Mouse (Mus musculus): ENCODE data around the gene Pitpnm1. TPM values are rescaled to one million over a fixed set of nuclear protein-coding genes. Genes with fewer than 3 reads are reported as not detected.
"Not testable (repeated sequence)": the region's sequence is repeated elsewhere in the genome, so short reads cannot be mapped to it uniquely, and the experiment has no call there.

The Pitpnm1 gene
- polyA plus RNA-seq, 1 experiment from 2014 or later: 12.9 TPM

DNA sequence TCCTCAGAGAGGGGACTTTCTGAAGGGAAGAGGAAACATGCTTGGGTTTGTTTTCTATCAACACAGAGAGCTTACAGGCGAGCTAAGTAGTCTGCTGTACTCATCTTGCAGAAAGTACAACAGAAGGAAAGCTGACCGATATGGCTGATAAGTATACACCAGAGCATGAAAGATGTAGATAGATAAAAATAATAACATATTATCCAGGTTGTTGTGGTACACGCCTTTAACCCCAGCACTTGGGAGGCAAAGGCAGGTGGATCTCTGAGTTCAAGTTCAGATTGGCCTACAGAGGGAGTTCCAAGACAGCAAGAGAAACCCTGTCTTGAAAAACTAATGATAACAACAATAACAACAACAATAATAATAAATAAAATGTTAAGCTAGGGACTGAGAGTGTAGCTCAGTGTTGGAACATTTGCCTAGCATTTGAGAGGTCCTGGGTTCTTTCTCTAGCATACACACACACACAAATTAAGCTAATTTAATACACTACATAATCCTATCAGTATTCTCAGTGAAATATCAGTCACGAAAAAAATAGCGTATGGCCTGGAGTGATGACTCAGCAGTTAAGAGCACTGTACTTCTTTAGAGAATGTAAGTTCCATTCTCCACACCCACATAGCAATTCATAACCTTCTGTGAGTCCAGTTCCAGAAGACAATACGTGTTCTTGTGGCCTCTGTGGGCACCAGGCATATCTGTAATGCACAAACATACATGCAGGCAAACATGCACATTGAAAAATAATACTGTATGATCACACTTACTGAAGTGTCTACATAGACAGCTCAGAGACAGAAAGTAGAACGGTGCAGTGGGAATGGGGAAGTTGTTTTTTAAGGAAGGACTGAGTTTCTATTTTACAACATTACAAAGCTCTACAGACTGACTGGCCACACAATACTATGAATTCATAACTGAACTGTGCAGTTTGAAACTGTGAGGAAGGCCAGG lies 22.9 kb downstream of the Pitpnm1 start:
- Histone ChIP-seq H3K27me3 (replicated peaks) (no peaks in the 10 kb centered on the region), H3K4me2 (no peak overlapping the region), H3K36me3 (peaks cover 7% of the 10 kb centered on the region; the same call in 1 of the 2 replicates), H3K4me3 (replicated peaks) (no peak overlapping the region), H3K27ac (no peak overlapping the region), H3K9ac (no peak overlapping the region), H3K4me1 (peaks cover 28% of the 10 kb centered on the region), H3K9me3 (no peaks in the 10 kb centered on the region)
- no peak for ATAC-seq (ENCODE audit: insufficient read depth, low FRiP score, low read depth)
- WGBS: 79% methylated on average over 7 of the region's 7 CpGs

- no peak overlapping the region for H3K4me2 ChIP-seq
- no peak overlapping the region for H3K4me3 ChIP-seq (replicated peaks)
- no peak overlapping the region for H3K9ac ChIP-seq
- no peak overlapping the region for H3K27ac ChIP-seq
- no peaks in the 10 kb centered on the region for H3K9me3 ChIP-seq
- H3K4me1 ChIP-seq: peaks cover 28% of the 10 kb centered on the region
- H3K27me3 ChIP-seq (replicated peaks): no peaks in the 10 kb centered on the region
- no peak for ATAC-seq (ENCODE audit: insufficient read depth, low FRiP score, low read depth)
- 74% methylated on average over 4 of the region's 4 CpGs for WGBS
- H3K36me3 ChIP-seq: peaks cover 7% of the 10 kb centered on the region; the same call in 1 of the 2 replicates
These were observed 24.6 kb downstream of the Pitpnm1 start for GRCm38 (mm10) chr19:4124432-4124831.

- Histone ChIP-seq H3K4me2 (peak overlapping the region; percentile 44), H3K4me1 (peaks cover 25% of the 10 kb centered on the region), H3K4me3 (replicated peaks) (peak overlapping the region; percentile 86), H3K27ac (peak overlapping the region; percentile 40; the same call in 1 of the 2 replicates)
- H3K27me3 ChIP-seq (replicated peaks); H3K9ac ChIP-seq; H3K9me3 ChIP-seq; H3K36me3 ChIP-seq: not testable (repeated sequence)
- WGBS: 22% methylated on average over 3 of the region's 4 CpGs
- peak; percentile 2 for ATAC-seq (ENCODE audit: insufficient read depth, low FRiP score, low read depth)
These were observed 25.5 kb downstream of the Pitpnm1 start for GRCm38 (mm10) chr19:4125268-4125667.

- H3K27me3 ChIP-seq (replicated peaks): no peaks in the 10 kb centered on the region
- peak within 1 kb of the TSS; percentile 84 for H3K9ac ChIP-seq
- H3K27ac ChIP-seq: peak within 1 kb of the TSS; percentile 69; the same call in 1 of the 2 replicates
- peaks cover 18% of the 10 kb centered on the region for H3K4me1 ChIP-seq
- H3K4me3 ChIP-seq (replicated peaks): peak within 1 kb of the TSS; percentile 86
- no peaks in the 10 kb centered on the region for H3K9me3 ChIP-seq
- H3K4me2 ChIP-seq: peak within 1 kb of the TSS; percentile 75
- H3K36me3 ChIP-seq: peaks cover 7% of the 10 kb centered on the region; the same call in 1 of the 2 replicates
- ATAC-seq (ENCODE audit: insufficient read depth, low FRiP score, low read depth): peak; percentile 94
- WGBS: under 1% methylated on average over 64 of the region's 64 CpGs
These were observed 26.2 kb downstream of the Pitpnm1 start, which contains the start of gene Aip for GRCm38 (mm10) chr19:4125741-4126696. TSS of gene Aip (minus strand) at chr19:4125858.

- Histone ChIP-seq H3K27me3 (replicated peaks) (no peaks in the 10 kb centered on the region), H3K4me3 (replicated peaks) (peak overlapping the region; percentile 86), H3K9me3 (no peaks in the 10 kb centered on the region), H3K9ac (peak overlapping the region; percentile 84; the same call in 1 of the 2 replicates), H3K4me2 (peak overlapping the region; percentile 75), H3K27ac (peak overlapping the region; percentile 41; the same call in 1 of the 2 replicates), H3K4me1 (peaks cover 17% of the 10 kb centered on the region), H3K36me3 (peaks cover 14% of the 10 kb centered on the region)
- no peak for ATAC-seq (ENCODE audit: insufficient read depth, low FRiP score, low read depth)
- WGBS: 51% methylated on average over 7 of the region's 7 CpGs
These were observed 27.1 kb downstream of the Pitpnm1 start for GRCm38 (mm10) chr19:4126759-4127495.

GRCm38 (mm10) chr19:4129462-4129861 lies 29.7 kb downstream of the Pitpnm1 start:
- no peaks in the 10 kb centered on the region for H3K27me3 ChIP-seq (replicated peaks)
- H3K9ac ChIP-seq: no peak overlapping the region
- H3K4me2 ChIP-seq: no peak overlapping the region
- H3K4me1 ChIP-seq: peaks cover 16% of the 10 kb centered on the region
- no peaks in the 10 kb centered on the region for H3K9me3 ChIP-seq
- no peak overlapping the region for H3K4me3 ChIP-seq (replicated peaks)
- 91% methylated on average over 7 of the region's 7 CpGs for WGBS
- H3K36me3 ChIP-seq: peaks cover 15% of the 10 kb centered on the region
- H3K27ac ChIP-seq: no peak overlapping the region
- ATAC-seq (ENCODE audit: insufficient read depth, low FRiP score, low read depth): no peak

- 82% methylated on average over 4 of the region's 4 CpGs for WGBS
- peaks cover 14% of the 10 kb centered on the region for H3K4me1 ChIP-seq
- no peak overlapping the region for H3K4me2 ChIP-seq
- H3K4me3 ChIP-seq (replicated peaks): no peak overlapping the region
- H3K9ac ChIP-seq: no peak overlapping the region
- ATAC-seq (ENCODE audit: insufficient read depth, low FRiP score, low read depth): no peak
- H3K27me3 ChIP-seq (replicated peaks): no peaks in the 10 kb centered on the region
- H3K27ac ChIP-seq: no peak overlapping the region
- no peaks in the 10 kb centered on the region for H3K9me3 ChIP-seq
- peaks cover 15% of the 10 kb centered on the region for H3K36me3 ChIP-seq
These were observed 30.3 kb downstream of the Pitpnm1 start for GRCm38 (mm10) chr19:4130106-4130505.

GRCm38 (mm10) chr19:4131075-4131474 lies 31.3 kb downstream of the Pitpnm1 start:
- H3K4me3 ChIP-seq (replicated peaks): no peak overlapping the region
- H3K27ac ChIP-seq: no peak overlapping the region
- ATAC-seq (ENCODE audit: insufficient read depth, low FRiP score, low read depth): peak; percentile 56; the same call in 1 of the 2 replicates
- H3K9me3 ChIP-seq: no peaks in the 10 kb centered on the region
- no peak overlapping the region for H3K4me2 ChIP-seq
- H3K36me3 ChIP-seq: peaks cover 15% of the 10 kb centered on the region
- peaks cover 14% of the 10 kb centered on the region for H3K4me1 ChIP-seq
- 89% methylated on average over 5 of the region's 5 CpGs for WGBS
- H3K27me3 ChIP-seq (replicated peaks): no peaks in the 10 kb centered on the region
- H3K9ac ChIP-seq: no peak overlapping the region

GRCm38 (mm10) chr19:4131768-4132167 lies 32.0 kb downstream of the Pitpnm1 start:
- Histone ChIP-seq H3K36me3 (peaks cover 15% of the 10 kb centered on the region), H3K27ac (no peak overlapping the region), H3K9me3 (no peaks in the 10 kb centered on the region), H3K27me3 (replicated peaks) (no peaks in the 10 kb centered on the region), H3K4me3 (replicated peaks) (no peak overlapping the region), H3K4me2 (no peak overlapping the region), H3K4me1 (peaks cover 10% of the 10 kb centered on the region), H3K9ac (no peak overlapping the region)
- WGBS: 81% methylated on average over 2 of the region's 2 CpGs
- ATAC-seq (ENCODE audit: insufficient read depth, low FRiP score, low read depth): no peak; the same call in 1 of the 2 replicates

DNA sequence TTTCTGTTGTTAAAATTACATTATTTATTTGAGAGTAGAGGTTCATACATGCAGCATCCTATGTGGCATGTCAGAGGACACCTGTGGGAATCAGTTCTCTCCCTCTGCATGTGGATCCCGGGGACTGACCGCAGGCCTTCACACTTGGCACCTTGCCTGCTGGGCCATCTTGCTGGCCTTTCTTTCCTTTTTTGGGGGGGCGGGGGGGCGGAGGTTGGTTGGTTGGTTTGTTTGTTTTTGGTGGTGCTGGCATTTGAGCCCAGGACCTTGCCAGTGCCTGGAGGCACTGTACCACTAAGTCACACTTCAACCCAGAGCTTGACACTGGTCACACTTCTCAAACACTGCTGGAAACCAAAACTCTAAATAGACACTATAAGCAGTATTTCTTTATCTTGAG lies 34.6 kb downstream of the Pitpnm1 start:
- H3K36me3 ChIP-seq: peaks cover 8% of the 10 kb centered on the region
- no peak overlapping the region for H3K4me2 ChIP-seq
- no peak overlapping the region for H3K9ac ChIP-seq
- H3K4me1 ChIP-seq: no peaks in the 10 kb centered on the region
- no peak overlapping the region for H3K4me3 ChIP-seq (replicated peaks)
- no peak overlapping the region for H3K27ac ChIP-seq
- no peak for ATAC-seq (ENCODE audit: insufficient read depth, low FRiP score, low read depth)
- no peaks in the 10 kb centered on the region for H3K9me3 ChIP-seq
- 81% methylated on average over 4 of the region's 4 CpGs for WGBS
- H3K27me3 ChIP-seq (replicated peaks): no peaks in the 10 kb centered on the region
